Mouse (Mus musculus): Measurements from ENCODE around the gene Ppp4c. TPM values are rescaled to one million over a fixed set of nuclear protein-coding genes. Genes with fewer than 3 reads are reported as not detected.

The Ppp4c gene
- polyA plus RNA-seq, 1 experiment: 184 TPM

DNA sequence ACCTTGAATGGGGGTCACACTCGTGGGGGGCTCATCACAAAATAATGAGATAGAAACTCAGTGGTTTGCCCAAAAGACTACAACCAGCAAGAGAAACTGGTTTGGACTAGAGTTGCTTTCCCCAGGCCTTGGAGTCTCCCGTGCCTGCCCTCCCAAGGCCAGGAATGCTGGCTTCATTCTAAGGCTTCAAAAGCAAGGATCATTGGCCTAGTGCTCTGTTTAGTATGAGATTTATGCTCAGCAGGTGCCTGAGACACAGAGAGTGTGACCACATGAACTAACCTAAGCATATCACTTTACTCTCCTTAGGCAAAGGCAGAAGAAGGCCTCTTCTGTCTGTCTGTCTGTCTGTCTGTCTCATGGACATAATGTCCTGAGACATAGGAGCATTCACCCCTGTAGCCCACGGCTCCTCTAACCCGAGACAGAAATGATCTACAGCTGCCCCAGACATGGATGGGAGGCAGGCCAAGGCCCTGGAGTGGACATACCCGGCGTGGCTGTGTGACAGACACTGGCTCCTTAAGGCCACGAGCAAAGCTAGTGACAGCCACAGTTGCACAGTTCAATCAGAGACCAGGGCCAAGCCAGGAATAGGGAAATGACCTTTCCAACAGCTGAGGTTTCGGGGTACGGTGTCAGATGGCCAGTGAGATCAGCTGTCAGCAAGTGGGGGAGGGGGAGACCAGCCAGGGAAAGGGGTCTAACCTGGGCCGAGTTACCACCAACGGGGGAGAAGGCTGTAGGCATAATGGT lies 10.0 kb upstream of the Ppp4c start:
- no peak overlapping the region for H3K27ac ChIP-seq (ENCODE audit: insufficient read depth, low read length)
- H3K4me3 ChIP-seq (ENCODE audit: extremely low read depth, insufficient read depth, insufficient read length): no peak overlapping the region
- peaks cover 7% of the 10 kb centered on the region; the same call in 1 of the 2 replicates for H3K4me1 ChIP-seq (ENCODE audit: control insufficient read depth, insufficient read depth, insufficient read length)
- no peaks in the 10 kb centered on the region for H3K27me3 ChIP-seq (ENCODE audit: control insufficient read depth, insufficient read depth, low read length)
- H3K36me3 ChIP-seq (ENCODE audit: control insufficient read depth, insufficient read depth, low read length): peaks cover 2% of the 10 kb centered on the region; the same call in 1 of the 2 replicates
- TF ChIP-seq CTCF (IDR thresholded peaks at IDR 0.05; ENCODE audit: extremely low read depth, insufficient read depth, insufficient read length, insufficient replicate concordance) (no peak), POLR2A (IDR thresholded peaks at IDR 0.05; ENCODE audit: low read depth, low read length) (no peak)
- no peak for DNase-seq (ENCODE audit: low read depth in 1 of 2, low spot score in 2 of 2)
- WGBS: 89% methylated on average over 11 of the region's 11 CpGs

- H3K27me3 ChIP-seq (ENCODE audit: control insufficient read depth, insufficient read depth, low read length): no peaks in the 10 kb centered on the region
- no peak overlapping the region for H3K27ac ChIP-seq (ENCODE audit: insufficient read depth, low read length)
- no peak overlapping the region for H3K4me3 ChIP-seq (ENCODE audit: extremely low read depth, insufficient read depth, insufficient read length)
- peaks cover 10% of the 10 kb centered on the region for H3K36me3 ChIP-seq (ENCODE audit: control insufficient read depth, insufficient read depth, low read length)
- peaks cover 9% of the 10 kb centered on the region; the same call in 1 of the 2 replicates for H3K4me1 ChIP-seq (ENCODE audit: control insufficient read depth, insufficient read depth, insufficient read length)
- TF ChIP-seq POLR2A (IDR thresholded peaks at IDR 0.05; ENCODE audit: low read depth, low read length): no peak
- no peak for DNase-seq (ENCODE audit: low read depth in 1 of 2, low spot score in 2 of 2)
- 92% methylated on average over 16 of the region's 16 CpGs for WGBS
These were observed 8.7 kb upstream of the Ppp4c start for GRCm38 (mm10) chr7:126801057-126801422.

- H3K27me3 ChIP-seq (ENCODE audit: control insufficient read depth, insufficient read depth, low read length): no peaks in the 10 kb centered on the region
- H3K27ac ChIP-seq (ENCODE audit: insufficient read depth, low read length): peak overlapping the region; percentile 90; the same call in 1 of the 2 replicates
- 80% methylated on average over 5 of the region's 5 CpGs for WGBS
- peaks cover 13% of the 10 kb centered on the region for H3K36me3 ChIP-seq (ENCODE audit: control insufficient read depth, insufficient read depth, low read length)
- H3K4me1 ChIP-seq (ENCODE audit: control insufficient read depth, insufficient read depth, insufficient read length): peaks cover 9% of the 10 kb centered on the region; the same call in 1 of the 2 replicates
- H3K4me3 ChIP-seq (ENCODE audit: extremely low read depth, insufficient read depth, insufficient read length): no peak overlapping the region
- TF ChIP-seq CTCF (IDR thresholded peaks at IDR 0.05; ENCODE audit: extremely low read depth, insufficient read depth, insufficient read length, insufficient replicate concordance) (no peak), POLR2A (IDR thresholded peaks at IDR 0.05; ENCODE audit: low read depth, low read length) (no peak)
- DNase-seq (ENCODE audit: low read depth in 1 of 2, low spot score in 2 of 2): no peak
These were observed 8.2 kb upstream of the Ppp4c start for GRCm38 (mm10) chr7:126800269-126801056.

- TF ChIP-seq CTCF (IDR thresholded peaks at IDR 0.05; ENCODE audit: extremely low read depth, insufficient read depth, insufficient read length, insufficient replicate concordance): peak; percentile 44; the same call in 1 of the 2 replicates
- TF ChIP-seq POLR2A (IDR thresholded peaks at IDR 0.05; ENCODE audit: low read depth, low read length): peak; percentile 57
- Histone ChIP-seq H3K27me3 (ENCODE audit: control insufficient read depth, insufficient read depth, low read length) (no peaks in the 10 kb centered on the region), H3K4me3 (ENCODE audit: extremely low read depth, insufficient read depth, insufficient read length) (peak overlapping the region; percentile 69), H3K27ac (ENCODE audit: insufficient read depth, low read length) (peak overlapping the region; percentile 90), H3K4me1 (ENCODE audit: control insufficient read depth, insufficient read depth, insufficient read length) (peaks cover 9% of the 10 kb centered on the region; the same call in 1 of the 2 replicates), H3K36me3 (ENCODE audit: control insufficient read depth, insufficient read depth, low read length) (peaks cover 16% of the 10 kb centered on the region)
- DNase-seq (ENCODE audit: low read depth in 1 of 2, low spot score in 2 of 2): peak in 1 of 2 experiments; percentile 31
- 8% methylated on average over 37 of the region's 38 CpGs for WGBS
These were observed 7.4 kb upstream of the Ppp4c start for GRCm38 (mm10) chr7:126799468-126800268.

DNA sequence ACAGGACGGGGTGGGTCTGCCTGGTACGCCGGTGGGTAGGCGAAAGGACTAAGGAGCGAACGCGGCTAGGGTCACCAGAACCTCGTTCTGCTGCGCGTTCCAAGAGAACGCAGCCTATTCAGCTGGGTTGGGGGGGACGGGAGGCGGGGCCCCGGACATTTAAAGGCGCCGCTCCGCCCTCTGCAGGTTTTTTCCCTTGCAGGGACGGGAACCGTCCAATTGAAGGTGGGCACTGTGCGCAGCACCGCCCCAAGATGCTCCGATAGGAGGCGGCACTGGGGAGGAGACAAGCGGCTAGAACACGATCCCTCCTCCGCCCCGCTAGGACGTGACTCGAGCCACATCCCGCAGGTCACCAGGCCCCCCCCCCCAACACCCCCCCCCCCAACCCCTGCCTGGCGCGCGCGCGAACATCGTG lies 6.8 kb upstream of the Ppp4c start:
- H3K27ac ChIP-seq (ENCODE audit: insufficient read depth, low read length): peak overlapping the region; percentile 97
- no peaks in the 10 kb centered on the region for H3K27me3 ChIP-seq (ENCODE audit: control insufficient read depth, insufficient read depth, low read length)
- peaks cover 16% of the 10 kb centered on the region for H3K36me3 ChIP-seq (ENCODE audit: control insufficient read depth, insufficient read depth, low read length)
- H3K4me1 ChIP-seq (ENCODE audit: control insufficient read depth, insufficient read depth, insufficient read length): peaks cover 9% of the 10 kb centered on the region; the same call in 1 of the 2 replicates
- 1% methylated on average over 29 of the region's 36 CpGs for WGBS
- peak overlapping the region; percentile 95 for H3K4me3 ChIP-seq (ENCODE audit: extremely low read depth, insufficient read depth, insufficient read length)
- TF ChIP-seq POLR2A (IDR thresholded peaks at IDR 0.05; ENCODE audit: low read depth, low read length) (peak; percentile 97), CTCF (IDR thresholded peaks at IDR 0.05; ENCODE audit: extremely low read depth, insufficient read depth, insufficient read length, insufficient replicate concordance) (no peak)
- DNase-seq (ENCODE audit: low read depth in 1 of 2, low spot score in 2 of 2): peak; percentile 96 to 97

All from spleen, adult 2 months (tissue).